Mouse (Mus musculus) testis, adult 2 months (tissue): ENCODE results near the gene Nppc.

Experiments used
- CTCF ChIP-seq: fragments of 200-500 bp; IDR thresholded peaks from 2 replicates; pipeline ENCODE4 v1.5.1; 2012; ENCODE audit warnings: low read depth, mild to moderate bottlenecking, inconsistent platforms, low read length, moderate library complexity; ENCODE audit not compliant: control insufficient read depth, insufficient read depth, insufficient replicate concordance
- POLR2A ChIP-seq: fragments of 200-500 bp; IDR thresholded peaks from 2 replicates; pipeline ENCODE4 v1.6.1; 2012; ENCODE audit warnings: low read depth, mild to moderate bottlenecking, inconsistent platforms, low read length, moderate library complexity; ENCODE audit not compliant: control insufficient read depth

DNA sequence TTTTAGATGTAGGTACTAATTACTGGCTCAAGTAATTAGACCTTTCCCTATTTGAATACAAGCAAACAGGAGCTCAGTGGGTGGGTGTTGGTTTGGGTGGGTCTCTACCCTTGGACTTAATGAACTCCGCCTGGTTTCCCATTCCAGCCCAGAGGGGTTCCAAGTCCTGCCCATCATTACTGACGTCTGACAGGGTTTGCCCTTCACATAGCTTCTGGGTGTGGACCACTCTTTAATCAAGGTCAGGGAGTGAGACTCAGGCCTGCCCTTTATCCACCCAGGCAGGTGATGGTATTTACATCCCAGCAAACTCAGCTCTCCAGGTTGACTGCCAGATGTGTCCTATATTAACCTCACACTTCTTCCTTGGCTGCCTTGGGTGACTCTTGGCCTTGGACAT lies 22.9 kb downstream of the Nppc start:
- TF ChIP-seq CTCF = no peak
- TF ChIP-seq POLR2A = no peak
